ENCODE assay signal across 8 mouse cellular contexts in genomic region chr5:31054261-31055215, GRCm38 (mm10). TPM values are rescaled to one million over a fixed set of nuclear protein-coding genes. Genes with fewer than 3 reads are reported as not detected.
DNase-seq lines count a peak whose midpoint lies in the region; ATAC-seq and TF ChIP-seq lines count a peak whose summit lies in the region.

Gene Cad, plus strand, starts transcription at chr5:31054780.

- peak within 1 kb of the TSS; percentile 96 for H3K4me2 ChIP-seq in forebrain, postnatal 0 days (ENCODE audit: low read depth)
- peak within 1 kb of the TSS; percentile 97 for H3K4me2 ChIP-seq in lung, embryonic 15.5 days

- peak within 1 kb of the TSS; percentile 78 for H3K4me3 ChIP-seq in G1E (ENCODE audit: low read depth, low read length)
- peak within 1 kb of the TSS; percentile 67 for H3K4me3 ChIP-seq in forebrain, postnatal 0 days (ENCODE audit: low read depth, low read length)
- peak within 1 kb of the TSS; percentile 72 for H3K4me3 ChIP-seq in lung, embryonic 15.5 days

- H3K9ac ChIP-seq in forebrain, postnatal 0 days, result peak within 1 kb of the TSS; percentile 70
- H3K9ac ChIP-seq in lung, embryonic 15.5 days, result peak within 1 kb of the TSS; percentile 89

- no peaks in the 10 kb centered on the region for H3K27me3 ChIP-seq in G1E (ENCODE audit: insufficient read depth, low read length)
- H3K27me3 ChIP-seq in forebrain, postnatal 0 days (ENCODE audit: insufficient read depth, low read length), result no peaks in the 10 kb centered on the region
- no peaks in the 10 kb centered on the region for H3K27me3 ChIP-seq in lung, embryonic 15.5 days

- DNase-seq in G1E (ENCODE audit: low spot score), result peak; percentile 94
- DNase-seq in cerebellum, adult 18-20 months, result peak; percentile 95 to 97
- DNase-seq in forebrain, postnatal 0 days, result peak; percentile 93
- DNase-seq in heart, postnatal 4 days, result peak; percentile 97
- peak; percentile 89 to 93 for DNase-seq in layer of hippocampus, adult 8-10 months (ENCODE audit: low spot score in 2 of 2)
- peak; percentile 92 for DNase-seq in ovary, adult 18-20 months (ENCODE audit: low spot score)
- DNase-seq in thymus, postnatal 0 days (ENCODE audit: low spot score), result peak; percentile 92

- peaks cover 48% of the 10 kb centered on the region for H3K4me1 ChIP-seq in G1E (ENCODE audit: insufficient read depth, low read depth, low read length)
- H3K4me1 ChIP-seq in forebrain, postnatal 0 days (ENCODE audit: insufficient read depth), result peaks cover 8% of the 10 kb centered on the region; the same call in 1 of the 2 replicates
- peaks cover 20% of the 10 kb centered on the region for H3K4me1 ChIP-seq in lung, embryonic 15.5 days

- no peak for TF ChIP-seq CTCF in G1E (IDR thresholded peaks at IDR 0.05; ENCODE audit: low read depth, low read length)
- TF ChIP-seq CTCF in forebrain, postnatal 0 days (IDR thresholded peaks at IDR 0.05; ENCODE audit: low read depth), result peak; percentile 57

- H3K27ac ChIP-seq in forebrain, postnatal 0 days (ENCODE audit: low read depth, low read length), result no peak within 1 kb of the TSS; the same call in 1 of the 2 replicates
- H3K27ac ChIP-seq in lung, embryonic 15.5 days, result peak within 1 kb of the TSS; percentile 73

- WGBS in forebrain, postnatal 0 days, result under 1% methylated on average over 63 of the region's 64 CpGs
- WGBS in lung, embryonic 15.5 days, result under 1% methylated on average over 64 of the region's 64 CpGs

- H3K36me3 ChIP-seq in G1E (replicated peaks), result peaks cover 48% of the 10 kb centered on the region
- peaks cover 11% of the 10 kb centered on the region for H3K36me3 ChIP-seq in forebrain, postnatal 0 days (ENCODE audit: insufficient read depth)
- H3K36me3 ChIP-seq in lung, embryonic 15.5 days, result peaks cover 19% of the 10 kb centered on the region; the same call in 1 of the 2 replicates

- peak; percentile 74 for ATAC-seq in G1E (ENCODE audit: extremely low read depth, insufficient number of reproducible peaks, low FRiP score, poor library complexity, severe bottlenecking)
- peak; percentile 100 for ATAC-seq in forebrain, postnatal 0 days
- ATAC-seq in lung, embryonic 15.5 days (ENCODE audit: borderline replicate concordance, extremely low read depth, low FRiP score, low TSS enrichment), result peak; percentile 98

- H3K9me3 ChIP-seq in G1E (replicated peaks), result no peaks in the 10 kb centered on the region
- H3K9me3 ChIP-seq in forebrain, postnatal 0 days (ENCODE audit: low read length), result no peaks in the 10 kb centered on the region
- H3K9me3 ChIP-seq in lung, embryonic 15.5 days, result no peaks in the 10 kb centered on the region

RNA-seq across cellular contexts. Expression of gene Cad, which starts in this region (rescaled TPM):
- total RNA-seq in G1E (2014; fragmentation: Nextera tagmentation), result 87.7 and 102 TPM in 2 replicates
- 18.5 and 20.2 TPM in 2 replicates for total RNA-seq in G1E (2017)
- polyA plus RNA-seq in G1E (2012), result 426 and 438 TPM in 2 replicates
- total RNA-seq in forebrain, postnatal 0 days (2014; rRNA removed), result 28.7 and 31.1 TPM in 2 replicates
- polyA plus RNA-seq in forebrain, postnatal 0 days (2015; fragmentation: Nextera tagmentation; extraction: Ambion mirVana), result 5.2 and 6.4 TPM in 2 replicates
- total RNA-seq in heart, postnatal 4 days (2021), result 10 to 100 TPM; 33.5 to 40.7 TPM
- total RNA-seq in layer of hippocampus, adult 8-10 months (2022), result 10 to 100 TPM; 18.2 to 20.4 (median 19.2) TPM
- 27.5 and 29.6 TPM in 2 replicates for polyA plus RNA-seq in lung, embryonic 15.5 days (2015; fragmentation: Nextera tagmentation; extraction: Ambion mirVana)
- polyA plus RNA-seq in thymus, postnatal 0 days (2015; fragmentation: Nextera tagmentation; extraction: Ambion mirVana), result 15.3 and 16.8 TPM in 2 replicates

Comparison
In these comparisons a context has a peak if more than half of its experiments do, and no peak if none do; other contexts are left out.
1. RNA of gene Cad (polyA plus RNA-seq): 426 to 438 TPM in G1E; 27.5 to 29.6 TPM in lung, embryonic 15.5 days, 15.3 to 16.8 TPM in thymus, postnatal 0 days and 5.2 to 6.4 TPM in forebrain, postnatal 0 days; every median in the first group is over 10 times any median in the second.
2. Peak in every context shown above with its lines, with median percentiles within 50 percentile points of each other: ATAC-seq, DNase-seq and H3K4me3 ChIP-seq.